Mouse (Mus musculus): ENCODE results near the gene Fer.

GRCm38 (mm10) chr17:64146409-64146808, 283.5 kb downstream of the Fer start:
- TF ChIP-seq POLR2A (IDR thresholded peaks at IDR 0.05; ENCODE audit: low read depth, low read length): no peak
- no peak for TF ChIP-seq CTCF (conservative IDR thresholded peaks at IDR 0.05; ENCODE audit: insufficient read depth, insufficient read length, low read depth, low read length)

Measured in kidney, adult 2 months (tissue).